Mouse (Mus musculus): ENCODE data around the gene Acvr2b. TPM values are rescaled to one million over a fixed set of nuclear protein-coding genes. Genes with fewer than 3 reads are reported as not detected.

Gene Acvr2b
- polyA plus RNA-seq, 1 experiment from 2014 or later, result 48.6 TPM

DNA sequence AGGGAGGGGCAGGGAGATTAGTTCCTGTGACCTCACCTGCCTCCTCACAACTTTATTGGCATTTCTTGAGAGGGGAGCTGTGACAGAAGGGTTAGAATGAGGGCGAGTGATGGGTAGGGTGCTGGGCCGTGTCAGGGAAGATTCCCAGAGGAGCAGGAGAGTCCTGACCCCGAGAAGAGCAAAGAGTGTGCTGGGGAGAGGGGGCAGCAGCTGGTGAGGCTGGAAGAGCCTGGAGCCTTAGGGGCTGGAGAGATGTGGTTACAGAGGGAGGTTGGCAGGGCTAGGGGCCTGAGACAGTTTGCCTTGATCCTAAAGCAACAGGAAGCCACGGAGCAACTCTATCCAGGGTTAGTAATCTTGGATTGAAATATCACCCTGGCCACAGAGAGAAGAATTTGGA, 79.7 kb downstream of the Acvr2b start:
- Histone ChIP-seq H3K9ac (no peak overlapping the region), H3K27me3 (no peaks in the 10 kb centered on the region), H3K4me1 (replicated peaks) (peaks cover 32% of the 10 kb centered on the region), H3K4me3 (no peak overlapping the region), H3K4me2 (no peak overlapping the region), H3K36me3 (no peaks in the 10 kb centered on the region), H3K9me3 (no peaks in the 10 kb centered on the region), H3K27ac (no peak overlapping the region)
- ATAC-seq (ENCODE audit: low FRiP score), result no peak
- 90% methylated on average over 4 of the region's 4 CpGs for WGBS

DNA sequence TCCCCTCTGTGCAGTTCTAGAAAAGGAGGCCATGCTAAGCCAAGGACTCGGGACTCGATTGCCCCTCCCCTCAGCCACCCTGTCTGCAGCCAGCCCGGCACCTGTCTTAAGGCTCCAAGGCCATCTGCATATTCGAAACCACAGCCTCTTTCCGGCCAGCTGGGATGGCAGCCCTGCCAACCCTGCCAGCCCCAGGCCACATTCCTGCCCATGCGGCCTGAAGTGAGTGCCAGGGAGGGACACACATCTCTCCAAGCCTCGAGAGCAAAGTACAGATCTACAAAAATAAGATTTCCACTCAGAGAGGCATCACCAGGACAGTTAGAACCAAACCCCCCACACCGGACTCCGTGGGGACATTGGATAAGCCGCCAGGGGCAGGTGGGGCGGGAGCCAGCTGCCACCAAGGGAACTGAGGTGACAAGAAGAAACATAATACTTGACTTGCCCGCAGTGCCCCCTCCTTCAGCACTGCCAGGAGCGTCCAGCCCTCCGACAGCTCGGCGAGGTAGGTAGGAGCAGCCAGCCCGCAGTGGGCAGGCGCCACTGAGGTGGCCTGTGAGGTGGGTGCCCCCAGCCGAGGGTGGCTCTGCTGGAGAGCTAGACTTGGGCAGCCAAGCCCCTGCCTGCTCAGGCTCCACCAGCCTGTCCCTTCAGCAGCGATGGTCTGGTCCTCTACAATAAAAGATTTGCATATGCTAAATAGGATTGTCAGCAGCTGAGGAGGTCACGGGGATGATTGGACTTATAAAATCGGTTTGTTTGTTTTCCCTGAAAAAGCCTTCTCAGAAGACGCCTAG, 81.8 kb downstream of the Acvr2b start:
- H3K4me2 ChIP-seq, result no peak overlapping the region
- H3K27me3 ChIP-seq, result no peaks in the 10 kb centered on the region
- no peaks in the 10 kb centered on the region for H3K36me3 ChIP-seq
- 47% methylated on average over 23 of the region's 23 CpGs for WGBS
- H3K4me3 ChIP-seq, result no peak overlapping the region
- H3K4me1 ChIP-seq (replicated peaks), result peaks cover 21% of the 10 kb centered on the region
- H3K9ac ChIP-seq, result no peak overlapping the region; the same call in 1 of the 2 replicates
- 0 out of 2 replicates have a peak, but pooled peaks have one; percentile 36 for ATAC-seq (ENCODE audit: low FRiP score)
- H3K27ac ChIP-seq, result no peak overlapping the region
- no peaks in the 10 kb centered on the region for H3K9me3 ChIP-seq

DNA sequence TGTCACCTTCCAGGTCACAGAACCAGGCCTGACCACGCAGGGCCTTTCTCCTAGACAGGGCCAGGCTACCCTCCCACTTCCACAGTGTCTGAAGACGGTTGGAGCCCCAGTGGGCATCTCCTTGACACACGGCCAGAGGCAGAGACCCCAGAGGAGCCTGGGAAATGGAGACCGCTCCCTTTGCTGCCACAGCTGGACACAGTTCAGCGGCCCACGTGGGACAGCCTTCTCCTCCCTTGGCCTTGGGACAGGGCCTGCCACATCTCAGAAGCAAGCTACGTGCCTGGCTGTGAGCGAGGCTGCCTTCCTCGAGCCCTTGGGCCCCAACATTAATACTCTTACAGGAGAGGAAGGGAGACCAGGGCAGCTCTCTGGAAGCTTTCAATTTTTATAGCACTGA, 82.5 kb downstream of the Acvr2b start:
- Histone ChIP-seq H3K4me1 (replicated peaks) (peaks cover 15% of the 10 kb centered on the region), H3K27me3 (no peaks in the 10 kb centered on the region), H3K9me3 (no peaks in the 10 kb centered on the region), H3K4me3 (no peak overlapping the region), H3K4me2 (no peak overlapping the region), H3K36me3 (no peaks in the 10 kb centered on the region), H3K27ac (no peak overlapping the region), H3K9ac (no peak overlapping the region)
- 60% methylated on average over 7 of the region's 9 CpGs for WGBS
- no peak for ATAC-seq (ENCODE audit: low FRiP score)

Other genes starting within 250 kb of the Acvr2b start
- gene Acaa1b, start 245.0 kb upstream of the Acvr2b start, polyA plus RNA-seq (2015; fragmentation: Nextera tagmentation; extraction: Ambion mirVana), result 1.8 and 1.9 TPM in 2 replicates
- not detected in 2 replicates for gene Gm47289, start 243.0 kb upstream of the Acvr2b start, polyA plus RNA-seq (2015; fragmentation: Nextera tagmentation; extraction: Ambion mirVana)
- not detected in 2 replicates for gene Slc22a13, start 193.0 kb upstream of the Acvr2b start, polyA plus RNA-seq (2015; fragmentation: Nextera tagmentation; extraction: Ambion mirVana)
- 11.8 and 13.0 TPM in 2 replicates for gene Oxsr1, start 79.7 kb upstream of the Acvr2b start, polyA plus RNA-seq (2015; fragmentation: Nextera tagmentation; extraction: Ambion mirVana)
- 106 and 110 TPM in 2 replicates for gene Acaa1a, start 62.4 kb upstream of the Acvr2b start, polyA plus RNA-seq (2015; fragmentation: Nextera tagmentation; extraction: Ambion mirVana)
- gene Myd88, start 60.7 kb upstream of the Acvr2b start, polyA plus RNA-seq (2015; fragmentation: Nextera tagmentation; extraction: Ambion mirVana), result 6.1 and 6.2 TPM in 2 replicates
- gene Xylb, start 44.7 kb upstream of the Acvr2b start, polyA plus RNA-seq (2015; fragmentation: Nextera tagmentation; extraction: Ambion mirVana), result 2.4 and 2.5 TPM in 2 replicates
- gene Slc22a14, start 36.6 kb upstream of the Acvr2b start, polyA plus RNA-seq (2015; fragmentation: Nextera tagmentation; extraction: Ambion mirVana), result not detected in 2 replicates
- gene Exog, start 42.8 kb downstream of the Acvr2b start, polyA plus RNA-seq (2015; fragmentation: Nextera tagmentation; extraction: Ambion mirVana), result 48.4 and 51.2 TPM in 2 replicates
- gene Scn5a, start 176.9 kb downstream of the Acvr2b start, polyA plus RNA-seq (2015; fragmentation: Nextera tagmentation; extraction: Ambion mirVana), result 0.25 and 0.32 TPM in 2 replicates

All from hindbrain, embryonic 13.5 days (tissue).